25 mouse cellular contexts compared by ENCODE assay signal in the genomic region with DNA sequence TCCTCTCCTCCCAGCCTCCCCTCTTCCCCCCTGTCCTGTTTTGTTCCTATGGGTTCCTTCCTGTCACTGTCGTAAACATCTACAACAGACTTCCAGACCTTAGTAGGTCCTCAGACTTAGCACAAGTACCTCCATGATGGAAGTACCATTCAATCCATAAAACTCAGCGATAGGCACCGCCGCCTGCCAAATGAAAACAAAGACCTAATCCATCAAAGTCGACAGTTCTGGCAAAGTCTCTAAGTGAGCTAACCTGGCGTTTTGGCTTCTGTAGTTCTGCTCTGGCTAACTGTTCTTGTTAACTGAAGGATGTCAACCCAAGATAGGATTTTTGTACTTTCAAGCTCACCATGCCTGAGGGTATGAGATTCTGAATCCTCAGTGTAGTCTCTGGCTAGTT.
A peak's percentile ranks its signal among the peaks of the same experiment; 100 is the strongest.
DNase-seq lines count a peak whose midpoint lies in the region; ATAC-seq and TF ChIP-seq lines count a peak whose summit lies in the region.
"Had no signal": no experiment of that assay in that cellular context is flagged by ENCODE, and none has a peak within 500 bp of the region (broad histone marks: within the 10 kb centered on the region; RNA-seq: fewer than 3 reads in every experiment).

No protein-coding gene starts in this region.

- peak; percentile 9 for DNase-seq in embryo, embryonic 10.5 days (ENCODE audit: low spot score)
- DNase-seq in embryo, embryonic 11 days, result no peak
- DNase-seq in lung, postnatal 10 days, result peak; percentile 51
- DNase-seq in lung, adult 2 months, result no peak
- peak; percentile 18 for DNase-seq in brain, embryonic 14.5 days (ENCODE audit: low read depth)
- DNase-seq in lung, postnatal 25 days (ENCODE audit: low spot score), result peak; percentile 23
- DNase-seq: adrenal gland, postnatal 14 days; cerebellum, adult 8-10 months; cerebellum, postnatal 36 days; gastrocnemius, adult 2 months; kidney, adult 2 months; layer of hippocampus, adult 9-11 months; liver, embryonic 13.5 days; retina, postnatal 1 day; right cerebral cortex, postnatal 25 days; spleen, adult 18-20 months had no signal

- no peak for TF ChIP-seq CTCF in lung, adult 2 months (IDR thresholded peaks at IDR 0.05; ENCODE audit: insufficient read depth, low read length)
- TF ChIP-seq CTCF in brain, embryonic 14.5 days (IDR thresholded peaks at IDR 0.05; ENCODE audit: borderline replicate concordance, extremely low read depth, insufficient read depth, insufficient read length), result no peak

- TF ChIP-seq POLR2A in lung, adult 2 months (IDR thresholded peaks at IDR 0.05; ENCODE audit: borderline replicate concordance, extremely low read depth, low read depth, low read length), result no peak
- TF ChIP-seq POLR2A in brain, embryonic 14.5 days (IDR thresholded peaks at IDR 0.05; ENCODE audit: borderline replicate concordance, extremely low read depth, insufficient read depth, insufficient read length, poor library complexity, severe bottlenecking), result no peak

- no peaks in the 10 kb centered on the region for H3K9me3 ChIP-seq in intestine, embryonic 15.5 days
- H3K9me3 ChIP-seq: forebrain, embryonic 12.5 days; hindbrain, embryonic 10.5 days; liver, embryonic 13.5 days; lung, embryonic 15.5 days had no signal

- no peak overlapping the region for H3K4me3 ChIP-seq in lung, adult 2 months (replicated peaks; ENCODE audit: extremely low read depth, low read depth, low read length)
- H3K4me3 ChIP-seq in intestine, embryonic 15.5 days (replicated peaks), result no peak overlapping the region
- H3K4me3 ChIP-seq: forebrain, embryonic 12.5 days; gastrocnemius, adult 2 months; hindbrain, embryonic 10.5 days; liver, embryonic 13.5 days; lung, embryonic 15.5 days; megakaryocyte, embryonic 14.5 days had no signal

- H3K4me2 ChIP-seq in intestine, embryonic 15.5 days (replicated peaks), result no peak overlapping the region
- H3K4me2 ChIP-seq: forebrain, embryonic 12.5 days; heart, embryonic 11.5 days; liver, embryonic 13.5 days; lung, embryonic 15.5 days had no signal

- ATAC-seq in intestine, embryonic 15.5 days, result no peak
- ATAC-seq: inflammation-experienced regulatory T-cells, adult 6 months; Patski had no signal

- no peaks in the 10 kb centered on the region for H3K4me1 ChIP-seq in lung, adult 2 months (ENCODE audit: control insufficient read depth, insufficient read depth, low read length)
- no peaks in the 10 kb centered on the region for H3K4me1 ChIP-seq in intestine, embryonic 15.5 days (replicated peaks)
- H3K4me1 ChIP-seq: forebrain, embryonic 12.5 days; hindbrain, embryonic 10.5 days; liver, embryonic 13.5 days; lung, embryonic 15.5 days; megakaryocyte, embryonic 14.5 days had no signal

- H3K27ac ChIP-seq in intestine, embryonic 15.5 days, result no peak overlapping the region
- H3K27ac ChIP-seq: forebrain, embryonic 12.5 days; gastrocnemius, adult 2 months; hindbrain, embryonic 10.5 days; kidney, postnatal 0 days; liver, embryonic 13.5 days; lung, embryonic 15.5 days had no signal

- no peaks in the 10 kb centered on the region for H3K36me3 ChIP-seq in intestine, embryonic 15.5 days
- H3K36me3 ChIP-seq: forebrain, embryonic 12.5 days; hindbrain, embryonic 10.5 days; liver, embryonic 13.5 days; lung, embryonic 15.5 days had no signal

- H3K27me3 ChIP-seq in intestine, embryonic 15.5 days (replicated peaks), result no peaks in the 10 kb centered on the region
- H3K27me3 ChIP-seq: forebrain, embryonic 12.5 days; liver, embryonic 13.5 days; lung, embryonic 15.5 days; megakaryocyte, embryonic 14.5 days had no signal

- WGBS in lung, adult 2 months, result 39% methylated on average over 6 of the region's 6 CpGs
- WGBS in intestine, embryonic 15.5 days, result 64% methylated on average over 6 of the region's 6 CpGs

- H3K9ac ChIP-seq in intestine, embryonic 15.5 days, result no peak overlapping the region
- H3K9ac ChIP-seq: forebrain, embryonic 12.5 days; liver, embryonic 13.5 days; lung, embryonic 15.5 days had no signal

Comparison
In these comparisons a context has a peak if more than half of its experiments do, and no peak if none do; other contexts are left out.
1. DNase-seq: peak in embryo, embryonic 10.5 days (single experiment), lung, postnatal 10 days (single experiment), brain, embryonic 14.5 days (single experiment) and lung, postnatal 25 days (single experiment); none in embryo, embryonic 11 days (single experiment) and lung, adult 2 months (single experiment).